Mouse (Mus musculus) neutrophil, adult 5-6 weeks (primary cell): Measurements from ENCODE around the gene Ctnnbl1. TPM values are rescaled to one million over a fixed set of nuclear protein-coding genes. Genes with fewer than 3 reads are reported as not detected.

Experiments used
- ATAC-seq: fragments of 151-379, 151-347 bp; 2 replicates; pipeline ENCODE4 v1.8.0; 2017; ENCODE audit warnings: mild to moderate bottlenecking, moderate TSS enrichment; ENCODE audit not compliant: insufficient number of reproducible peaks, poor library complexity, low FRiP score, severe bottlenecking; ENCODE audit errors: extremely low read depth
- total RNA-seq: library from RNA; stranded (forward); fragments of 200-1000 nt; gene quantifications from 2 replicates; pipeline ENCODE4 v1.2.3, GENCODE M21; 2017

The Ctnnbl1 gene
- total RNA-seq, 1 experiment from 2014 or later, result 31.5 TPM

DNA sequence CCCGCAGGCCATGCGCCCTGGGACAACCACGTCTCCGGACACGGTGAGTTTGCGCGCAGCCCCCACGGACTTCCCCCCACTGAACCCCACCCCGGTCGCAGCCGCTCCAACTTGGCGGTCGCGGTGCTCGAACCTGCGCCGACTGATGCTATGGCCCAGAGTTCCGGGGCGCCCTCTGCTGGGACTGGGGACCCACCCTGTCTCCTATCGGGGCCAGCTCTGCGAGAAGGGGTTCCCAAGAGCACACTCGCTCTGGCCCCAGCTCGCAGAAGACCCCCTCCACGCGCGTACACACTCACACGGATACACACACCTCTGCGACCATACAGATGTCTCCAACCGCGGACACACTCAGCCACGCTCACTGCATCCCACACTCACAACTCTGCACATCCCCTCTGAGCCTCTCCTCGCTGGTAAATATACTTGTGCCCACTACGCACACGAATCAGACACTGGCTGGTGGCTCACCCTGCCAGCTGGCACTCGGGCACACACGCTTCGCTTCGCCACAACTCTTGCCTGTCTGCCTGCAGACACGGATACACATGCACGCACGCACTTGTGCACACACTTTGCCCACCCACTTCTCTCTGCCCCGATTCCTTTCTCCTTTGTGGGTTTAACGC is 177.8 kb downstream of the Ctnnbl1 start:
- no peak for ATAC-seq

DNA sequence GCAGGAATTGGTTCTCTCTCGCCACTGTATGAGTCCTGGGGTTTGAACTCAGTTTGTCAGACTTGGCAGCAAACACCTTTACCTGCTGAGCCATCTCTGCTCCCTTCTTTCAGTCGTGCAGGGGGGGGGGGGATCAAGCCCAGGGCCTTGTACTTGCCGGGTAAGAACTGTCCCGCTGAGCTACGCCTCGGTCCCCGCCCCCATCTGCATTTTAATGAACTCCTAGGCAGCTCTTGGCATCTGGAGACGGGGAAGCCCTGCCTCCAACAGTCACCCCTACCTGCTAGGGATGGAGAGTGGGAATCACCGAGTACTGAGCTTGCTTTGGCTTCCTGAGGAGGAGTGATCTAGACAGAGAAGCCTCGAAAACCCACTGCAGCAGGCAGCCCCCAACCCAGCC is 181.3 kb downstream of the Ctnnbl1 start:
- no peak for ATAC-seq

DNA sequence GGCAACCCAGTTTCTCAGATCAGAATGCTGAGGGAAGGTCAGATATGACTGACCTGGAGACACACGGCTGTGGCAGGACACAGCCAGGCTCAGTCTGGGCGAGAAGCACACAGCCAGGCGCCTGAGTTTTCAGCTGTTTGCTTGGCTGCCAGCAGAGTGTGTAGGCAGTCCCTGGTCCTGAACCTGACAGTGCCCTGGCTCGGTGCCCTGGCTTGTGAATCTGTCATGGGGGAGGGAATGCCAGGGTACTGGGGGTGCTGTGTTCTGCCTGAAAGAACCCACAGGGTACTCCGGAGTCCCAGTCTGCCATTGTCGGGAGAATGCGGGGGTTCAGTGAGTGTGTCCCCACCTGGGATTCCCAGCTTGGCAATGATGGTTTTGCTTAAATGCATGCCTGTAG is 184.3 kb downstream of the Ctnnbl1 start:
- no peak for ATAC-seq

DNA sequence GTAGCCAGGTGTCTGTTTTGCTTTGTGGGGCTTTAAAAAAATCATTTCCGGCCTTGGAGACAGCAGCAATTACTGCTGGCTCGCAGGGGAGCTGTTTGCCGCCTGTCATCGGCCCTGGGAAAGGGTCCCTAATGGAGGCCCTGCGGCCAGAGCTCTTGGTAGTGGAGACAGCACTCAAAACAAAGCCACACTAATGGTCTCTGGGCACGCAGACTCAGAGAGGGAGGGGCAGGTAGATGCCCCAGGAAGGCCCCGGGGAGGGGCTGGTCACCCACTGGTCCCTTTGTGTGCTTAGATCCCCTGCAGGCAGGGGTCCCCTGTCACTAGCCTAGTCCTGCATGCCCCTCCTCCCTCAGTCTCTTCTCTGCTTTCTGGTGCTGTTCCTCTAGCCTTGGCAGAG is 186.2 kb downstream of the Ctnnbl1 start:
- ATAC-seq, result no peak

DNA sequence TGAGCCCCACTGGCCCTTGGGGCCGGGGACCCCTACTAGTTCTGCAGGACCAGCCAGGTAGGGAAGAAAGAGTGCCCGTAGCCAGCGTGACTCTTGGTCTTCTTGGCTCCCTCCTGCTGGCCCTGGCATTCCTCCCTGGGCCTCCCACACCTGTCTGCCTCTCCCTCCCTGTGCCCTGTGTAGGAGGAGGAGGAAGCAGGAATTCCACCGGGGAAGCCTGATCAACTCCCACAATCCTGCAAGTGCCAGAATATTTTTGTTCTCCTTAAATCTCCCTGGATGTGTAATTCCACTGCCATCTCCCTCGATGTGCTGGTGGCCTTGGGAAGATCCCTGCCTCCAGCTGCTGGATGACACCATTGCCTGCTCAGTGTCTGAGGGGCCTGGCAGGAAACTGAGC is 187.3 kb downstream of the Ctnnbl1 start:
- ATAC-seq, result no peak

DNA sequence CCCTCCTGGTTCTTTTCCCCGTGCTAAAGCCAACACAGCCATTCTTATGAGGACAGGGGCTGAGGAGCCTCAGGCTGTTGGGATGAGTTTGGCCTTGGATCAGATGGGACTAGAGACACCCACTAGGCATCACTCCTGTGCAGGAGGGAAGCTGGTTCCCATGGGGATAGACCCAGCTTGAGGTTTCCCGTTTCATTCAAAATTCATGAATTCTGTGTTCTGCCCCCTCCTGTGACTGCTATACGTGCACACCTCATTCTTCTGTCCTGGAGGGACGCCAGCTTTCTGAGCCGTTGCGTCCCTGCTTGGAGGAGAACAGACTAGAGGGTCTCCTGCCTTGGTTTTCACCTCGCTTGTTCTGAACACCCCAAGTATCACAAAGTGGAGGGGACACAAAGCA is 189.3 kb downstream of the Ctnnbl1 start:
- no peak for ATAC-seq

DNA sequence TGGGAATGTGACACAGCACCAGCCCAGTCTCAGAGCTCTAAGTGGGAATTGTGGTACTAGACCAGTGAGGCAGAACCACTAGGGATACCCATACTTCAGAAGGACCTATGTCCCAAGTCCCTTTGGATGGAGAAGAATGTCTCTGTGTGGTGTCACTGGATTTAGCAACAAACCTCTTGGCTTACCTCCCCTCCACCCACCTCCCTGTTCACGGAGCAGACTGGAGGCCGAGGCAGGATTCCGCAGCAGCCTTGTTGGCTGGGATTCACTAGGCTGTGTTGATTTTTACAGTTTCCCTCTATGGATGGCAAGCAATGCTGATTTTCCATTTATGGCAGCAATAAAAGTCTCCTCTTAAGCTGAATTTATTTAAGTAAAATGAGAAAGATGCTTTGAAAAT is 189.7 kb downstream of the Ctnnbl1 start:
- ATAC-seq, result no peak

DNA sequence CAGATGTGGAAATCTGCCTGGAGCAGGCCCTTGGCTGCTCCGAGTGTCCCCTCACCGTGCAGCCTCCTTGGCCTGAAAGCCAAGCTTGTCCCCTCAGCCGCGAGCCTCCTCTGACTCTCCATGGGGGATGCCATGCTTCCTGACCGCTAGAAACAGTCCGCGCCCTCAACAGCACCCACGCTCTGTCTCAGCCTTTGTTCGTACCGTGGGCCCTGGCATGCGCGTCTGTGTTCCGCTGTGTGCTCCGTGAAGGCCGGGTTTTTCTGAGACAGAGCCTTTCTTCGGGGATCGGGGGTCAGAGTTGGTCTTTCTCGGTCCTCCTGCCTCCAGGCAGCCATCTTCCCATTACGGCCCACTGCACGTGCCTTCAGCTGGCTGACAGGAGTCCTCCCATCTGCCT is 190.2 kb downstream of the Ctnnbl1 start:
- no peak for ATAC-seq

DNA sequence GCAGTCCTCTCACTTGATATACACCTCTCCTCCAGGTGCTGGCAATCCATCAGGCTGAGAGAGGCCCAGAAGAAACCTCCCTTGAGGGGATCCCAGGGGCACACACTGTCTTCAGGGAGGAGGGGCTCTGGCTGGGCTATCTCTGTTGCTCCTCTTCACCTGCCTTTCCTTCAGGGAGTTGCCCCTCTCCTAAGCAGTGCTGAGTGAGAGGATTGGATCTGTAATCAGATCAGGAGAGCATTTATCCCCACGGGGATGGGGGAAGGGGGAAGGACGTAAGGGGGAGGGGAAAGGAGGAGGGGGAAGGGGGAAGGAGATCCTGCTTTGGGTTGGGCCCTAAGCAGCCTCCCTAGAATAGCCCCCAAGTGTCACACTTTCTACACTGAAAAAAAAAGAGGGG is 190.6 kb downstream of the Ctnnbl1 start:
- no peak for ATAC-seq

DNA sequence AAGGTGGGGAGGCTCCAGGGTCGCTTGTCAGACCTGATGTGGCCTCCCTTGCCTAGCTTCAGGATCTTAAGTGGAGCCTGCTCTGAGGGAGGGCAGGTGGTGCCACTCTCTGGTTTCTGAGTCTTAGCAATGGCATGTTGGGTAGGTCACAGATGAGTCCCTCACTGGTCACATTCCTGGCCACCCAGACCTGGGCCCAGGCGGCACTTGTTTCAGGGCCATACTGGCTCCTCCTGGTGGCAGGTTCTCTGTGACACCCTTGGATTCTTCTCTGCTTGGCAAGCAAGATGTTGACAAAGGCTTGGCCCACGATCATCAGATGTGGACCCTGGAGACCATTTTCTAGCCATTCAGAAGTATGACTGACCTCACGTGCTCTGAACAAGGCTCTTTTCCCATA is 195.5 kb downstream of the Ctnnbl1 start:
- no peak for ATAC-seq

DNA sequence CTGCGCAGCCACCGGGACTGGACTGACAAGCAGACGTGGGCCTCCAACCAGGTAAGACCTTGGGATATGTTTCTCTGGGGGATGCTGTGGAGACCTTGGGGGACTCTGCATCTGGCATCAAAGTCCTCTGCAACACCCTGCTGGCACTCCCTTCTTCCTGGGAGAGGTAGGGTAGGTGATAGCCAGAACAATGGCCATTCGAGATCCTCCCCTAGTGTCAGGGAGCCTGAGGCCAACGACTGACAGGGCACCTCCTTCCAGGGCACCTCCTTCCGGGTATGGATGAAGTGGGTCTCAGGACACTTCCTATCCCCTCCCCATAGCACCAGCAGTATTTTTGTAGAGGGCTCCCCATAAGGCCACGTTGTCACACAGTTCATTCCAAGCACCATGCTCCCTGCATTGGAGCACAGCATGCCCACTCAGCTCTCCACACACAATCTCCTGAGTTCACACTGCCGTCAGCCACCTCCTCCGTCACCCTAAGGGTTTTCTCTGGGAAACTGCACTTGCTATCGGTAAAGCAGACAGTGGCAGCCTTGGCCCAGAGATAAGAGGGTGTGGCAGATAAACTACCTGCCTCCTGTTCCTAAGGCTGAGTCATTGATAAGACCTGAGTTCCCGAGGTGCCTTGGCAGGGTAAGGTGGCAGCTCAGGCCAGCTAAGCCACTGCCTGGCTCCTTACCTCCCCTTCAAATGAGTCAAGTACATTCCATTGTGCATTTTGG is 198.4 kb downstream of the Ctnnbl1 start:
- no peak for ATAC-seq

DNA sequence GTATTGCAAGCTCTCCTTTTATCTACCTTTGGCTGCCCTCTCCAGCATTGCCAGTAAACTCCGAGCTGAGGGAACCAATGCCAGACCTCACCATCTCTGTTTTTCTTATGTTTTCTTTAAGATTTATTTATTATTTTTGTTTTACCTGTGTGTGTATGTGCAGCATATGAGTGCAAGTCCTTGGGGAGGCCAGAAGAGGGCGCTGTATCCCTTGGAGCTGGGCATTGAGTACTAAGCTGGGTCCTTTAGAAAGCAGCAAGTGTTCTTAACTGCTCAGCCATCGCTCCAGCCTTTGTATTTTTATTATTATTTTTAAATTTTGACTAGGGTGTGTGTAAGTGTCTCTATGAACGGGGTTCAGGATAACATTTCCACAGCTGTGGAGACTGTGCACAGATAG is 199.5 kb downstream of the Ctnnbl1 start:
- no peak for ATAC-seq

DNA sequence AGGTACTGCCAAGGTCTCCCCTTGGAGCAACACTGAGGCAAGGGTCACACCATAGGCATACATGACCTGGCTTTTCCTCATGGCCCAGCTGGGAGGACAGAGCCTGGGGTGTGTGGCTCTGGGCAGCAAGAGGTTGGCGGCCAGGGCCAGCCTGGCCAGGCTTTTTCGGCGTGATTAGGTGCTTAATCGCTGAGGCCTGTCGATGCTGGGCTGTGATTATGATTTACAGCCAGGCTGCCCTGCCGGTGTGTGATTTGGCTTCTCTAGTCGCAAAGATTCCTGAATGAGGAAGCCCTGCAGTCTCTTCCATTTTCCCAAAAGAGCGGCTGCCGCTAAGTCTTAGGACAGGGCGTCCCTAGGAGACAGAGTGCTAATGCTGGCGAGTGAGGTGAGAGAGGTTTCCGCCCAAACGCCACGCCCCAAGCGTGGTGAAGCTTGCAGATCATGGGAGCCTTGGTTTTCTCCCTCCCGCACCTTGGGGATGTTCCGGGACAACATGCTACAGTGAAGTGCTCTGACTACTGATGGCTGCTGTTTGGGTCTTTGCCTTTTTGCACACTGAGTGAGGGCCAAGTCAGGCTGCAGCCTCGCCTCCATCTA is 203.5 kb downstream of the Ctnnbl1 start:
- no peak for ATAC-seq

Other genes starting within 250 kb of the Ctnnbl1 start
- not detected in 2 replicates for gene Nnat, start 177.3 kb upstream of the Ctnnbl1 start, total RNA-seq
- 31.7 and 35.8 TPM in 2 replicates for gene Blcap, start 166.1 kb upstream of the Ctnnbl1 start, total RNA-seq
- gene Vstm2l, start 177.3 kb downstream of the Ctnnbl1 start, total RNA-seq, result not detected in 2 replicates